Mouse (Mus musculus) embryonic facial prominence, embryonic 13.5 days (tissue): ENCODE measurements at regions not wholly inside any gene's neighbourhood (a gene's known extent, or its start where the extent isn't known, plus 50 kb on each side); places are given as distances from the start of the nearest gene placed in this dataset.

Source experiments
- ATAC-seq: fragments of 200-750 bp; cut with Nextera tagmentation; 2 replicates; pipeline ENCODE4 v1.8.0; 2017; ENCODE audit warnings: low read depth; ENCODE audit not compliant: insufficient number of reproducible peaks, insufficient read depth, low FRiP score, low TSS enrichment
- H3K27ac ChIP-seq: fragments of 300-500 bp; sonication (generic); 2 replicates; pipeline ENCODE4 v1.5.1; 2015; ENCODE audit warnings: moderate library complexity, mild to moderate bottlenecking, inconsistent platforms
- H3K27me3 ChIP-seq: fragments of 300-500 bp; sonication (generic); 2 replicates; pipeline ENCODE4 v1.6.1; 2015; ENCODE audit warnings: mild to moderate bottlenecking, inconsistent platforms
- H3K36me3 ChIP-seq: fragments of 300-500 bp; sonication (generic); 2 replicates; pipeline ENCODE4 v1.6.1; 2015; ENCODE audit warnings: mild to moderate bottlenecking, inconsistent platforms
- H3K4me1 ChIP-seq: fragments of 300-500 bp; sonication (generic); 2 replicates; pipeline ENCODE4 v1.6.1; 2015; ENCODE audit warnings: inconsistent platforms
- H3K4me2 ChIP-seq: fragments of 300-500 bp; sonication (generic); 2 replicates; pipeline ENCODE4 v1.6.1; 2015; ENCODE audit warnings: moderate library complexity, mild to moderate bottlenecking, inconsistent platforms
- H3K4me3 ChIP-seq: fragments of 300-500 bp; sonication (generic); 2 replicates; pipeline ENCODE4 v1.5.1; 2015; ENCODE audit warnings: mild to moderate bottlenecking, inconsistent platforms
- H3K9ac ChIP-seq: fragments of 300-500 bp; sonication (generic); 2 replicates; pipeline ENCODE4 v1.6.1; 2015; ENCODE audit warnings: mild to moderate bottlenecking, inconsistent platforms
- H3K9me3 ChIP-seq: fragments of 300-500 bp; sonication (generic); 2 replicates; pipeline ENCODE4 v1.6.1; 2016; ENCODE audit warnings: inconsistent platforms
- WGBS: fragments of 180-500 bp; shearing (Covaris S2); methylation state at CpG from one replicate; pipeline ENCODE4 v1.1.7; 2015; ENCODE audit warnings: mixed read lengths; 5-methylcytosine and 5-hydroxymethylcytosine counted together

GRCm38 (mm10) chr1:57609307-57609706 is 164.7 kb upstream of the Spats2l start:
- Histone ChIP-seq H3K9ac (no peak overlapping the region), H3K27ac (no peak overlapping the region), H3K4me3 (no peak overlapping the region), H3K4me2 (no peak overlapping the region), H3K36me3 (no peaks in the 10 kb centered on the region), H3K4me1 (peaks cover 18% of the 10 kb centered on the region), H3K9me3 (no peaks in the 10 kb centered on the region), H3K27me3 (no peaks in the 10 kb centered on the region)
- WGBS: 36% methylated on average over 6 of the region's 6 CpGs
- no peak for ATAC-seq

DNA sequence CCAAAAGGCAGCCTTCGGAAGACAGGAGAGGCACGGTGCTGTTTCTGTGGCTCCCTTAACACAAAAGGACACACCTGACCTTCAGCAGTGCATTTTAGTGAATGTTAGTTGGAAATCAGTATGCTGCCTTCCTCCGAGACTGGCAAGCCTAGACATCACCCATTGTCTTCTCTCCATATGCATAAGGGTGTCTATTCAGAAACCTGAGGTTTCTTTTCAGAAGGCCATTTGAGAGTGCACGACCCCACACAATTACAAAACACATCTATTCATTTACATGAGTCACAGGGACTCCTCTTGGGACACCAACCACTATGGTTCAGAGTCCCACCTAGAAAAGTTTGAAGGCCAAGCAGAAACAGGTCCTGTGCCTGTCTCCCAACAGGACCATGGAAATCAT is 161.8 kb upstream of the Spats2l start:
- Histone ChIP-seq H3K9ac (no peak overlapping the region), H3K4me2 (no peak overlapping the region), H3K27ac (no peak overlapping the region), H3K36me3 (no peaks in the 10 kb centered on the region), H3K4me3 (no peak overlapping the region), H3K4me1 (peaks cover 10% of the 10 kb centered on the region; the same call in 1 of the 2 replicates), H3K9me3 (no peaks in the 10 kb centered on the region), H3K27me3 (no peaks in the 10 kb centered on the region)
- 76% methylated on average over 4 of the region's 4 CpGs for WGBS
- no peak for ATAC-seq

- Histone ChIP-seq H3K4me3 (peak overlapping the region; percentile 15; the same call in 1 of the 2 replicates), H3K36me3 (no peaks in the 10 kb centered on the region), H3K4me1 (peaks cover 10% of the 10 kb centered on the region; the same call in 1 of the 2 replicates), H3K4me2 (peak overlapping the region; percentile 50), H3K27ac (no peak overlapping the region), H3K9ac (no peak overlapping the region; the same call in 1 of the 2 replicates), H3K9me3 (no peaks in the 10 kb centered on the region), H3K27me3 (no peaks in the 10 kb centered on the region)
- 18% methylated on average over 17 of the region's 17 CpGs for WGBS
- ATAC-seq: no peak
Measured at GRCm38 (mm10) chr1:57612931-57613804, 160.8 kb upstream of the Spats2l start.

DNA sequence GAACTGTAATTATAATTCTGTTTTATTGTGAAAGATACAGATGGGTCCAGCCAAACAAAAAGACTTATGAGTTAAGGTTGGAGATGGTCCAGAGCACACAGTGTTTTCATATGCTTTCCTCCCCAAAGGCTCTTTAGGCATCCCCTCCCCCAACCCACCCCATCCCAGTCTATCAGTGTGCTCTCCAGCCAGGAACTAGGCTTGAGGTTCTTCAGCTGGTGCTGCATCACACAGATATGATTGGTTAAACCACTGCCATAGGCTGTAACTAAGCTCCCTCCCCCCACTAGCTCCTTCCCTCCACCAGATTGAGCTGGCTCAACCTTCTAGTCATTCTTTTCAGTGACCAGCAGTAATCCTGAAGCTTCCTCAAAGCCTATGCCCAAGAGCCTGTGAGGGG is 158.8 kb upstream of the Spats2l start:
- H3K9ac ChIP-seq: no peak overlapping the region
- H3K4me3 ChIP-seq: no peak overlapping the region
- no peaks in the 10 kb centered on the region for H3K9me3 ChIP-seq
- no peaks in the 10 kb centered on the region for H3K27me3 ChIP-seq
- H3K36me3 ChIP-seq: no peaks in the 10 kb centered on the region
- H3K4me2 ChIP-seq: no peak overlapping the region
- H3K4me1 ChIP-seq: peaks cover 6% of the 10 kb centered on the region; the same call in 1 of the 2 replicates
- H3K27ac ChIP-seq: no peak overlapping the region
- ATAC-seq: no peak

- Histone ChIP-seq H3K27me3 (no peaks in the 10 kb centered on the region), H3K4me3 (no peak overlapping the region), H3K27ac (no peak overlapping the region), H3K9ac (no peak overlapping the region), H3K9me3 (no peaks in the 10 kb centered on the region), H3K4me2 (no peak overlapping the region), H3K4me1 (peaks cover 6% of the 10 kb centered on the region; the same call in 1 of the 2 replicates), H3K36me3 (no peaks in the 10 kb centered on the region)
- WGBS: 83% methylated on average over 3 of the region's 3 CpGs
- no peak for ATAC-seq
Measured at GRCm38 (mm10) chr1:57617316-57617715, 156.6 kb upstream of the Spats2l start.

DNA sequence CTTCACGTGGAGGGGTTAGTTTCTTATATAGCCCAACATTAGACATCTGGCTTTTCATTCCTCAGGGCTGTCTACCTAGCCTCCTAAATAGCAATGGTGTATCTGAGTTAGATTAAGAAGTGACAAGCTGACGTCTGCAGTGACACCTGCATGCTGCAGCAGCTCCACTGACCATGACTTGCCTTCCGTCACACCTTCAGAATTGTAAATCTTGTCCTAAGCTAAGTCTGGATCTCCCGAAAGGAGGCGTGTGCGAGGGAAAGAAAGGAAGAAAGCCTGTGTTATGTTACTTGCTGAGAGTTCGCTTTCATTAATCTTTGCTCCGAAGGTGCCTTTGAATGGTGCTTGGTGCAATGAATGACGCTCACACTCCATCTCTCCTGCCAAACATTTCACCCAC is 151.4 kb upstream of the Spats2l start:
- Histone ChIP-seq H3K9me3 (no peaks in the 10 kb centered on the region), H3K27ac (no peak overlapping the region), H3K36me3 (no peaks in the 10 kb centered on the region), H3K4me2 (no peak overlapping the region), H3K27me3 (no peaks in the 10 kb centered on the region), H3K4me1 (no peaks in the 10 kb centered on the region), H3K4me3 (no peak overlapping the region), H3K9ac (no peak overlapping the region)
- 86% methylated on average over 9 of the region's 9 CpGs for WGBS
- no peak for ATAC-seq

- WGBS: 43% methylated on average over 1 of the region's 1 CpGs
- Histone ChIP-seq H3K9me3 (no peaks in the 10 kb centered on the region), H3K4me1 (no peaks in the 10 kb centered on the region), H3K4me3 (no peak overlapping the region), H3K9ac (no peak overlapping the region), H3K27me3 (no peaks in the 10 kb centered on the region), H3K36me3 (no peaks in the 10 kb centered on the region), H3K4me2 (no peak overlapping the region), H3K27ac (no peak overlapping the region)
- ATAC-seq: no peak
Measured at GRCm38 (mm10) chr1:57633986-57634385, 140.0 kb upstream of the Spats2l start.

GRCm38 (mm10) chr1:57642131-57642530 is 131.8 kb upstream of the Spats2l start:
- Histone ChIP-seq H3K4me3 (no peak overlapping the region), H3K27me3 (no peaks in the 10 kb centered on the region), H3K27ac (no peak overlapping the region), H3K9ac (no peak overlapping the region), H3K4me1 (no peaks in the 10 kb centered on the region), H3K9me3 (no peaks in the 10 kb centered on the region), H3K4me2 (no peak overlapping the region), H3K36me3 (no peaks in the 10 kb centered on the region)
- ATAC-seq: no peak
- 82% methylated on average over 5 of the region's 5 CpGs for WGBS

DNA sequence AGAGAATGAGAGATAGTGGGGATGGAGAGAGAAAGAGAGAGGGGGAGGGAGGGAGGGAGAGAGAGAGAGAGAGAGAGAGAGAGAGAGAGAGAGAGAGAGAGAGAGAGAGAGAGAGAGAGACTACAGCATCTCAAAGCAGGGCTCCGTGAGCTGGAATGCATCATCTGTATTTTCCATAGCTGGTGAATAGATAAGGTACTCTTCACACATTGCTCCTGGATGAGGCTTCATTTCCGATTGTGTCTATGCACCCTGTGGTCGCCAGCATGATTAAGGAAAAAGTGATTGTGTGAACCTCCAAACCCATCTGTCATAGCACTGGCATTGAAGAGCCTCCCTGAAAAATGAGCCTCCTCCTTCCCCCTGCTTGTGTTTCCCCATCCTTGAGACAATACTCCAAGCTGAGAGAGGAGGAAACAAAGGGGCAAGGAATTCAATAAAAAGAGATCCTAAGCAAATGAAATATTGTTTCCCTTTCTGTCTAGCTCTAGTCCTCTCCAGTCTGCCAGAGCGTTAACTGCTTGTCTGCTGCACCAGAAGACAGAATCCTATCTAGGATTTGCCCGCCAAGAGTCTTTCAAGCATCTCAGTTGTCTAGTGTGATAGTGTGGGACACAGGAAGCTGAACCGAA is 130.4 kb upstream of the Spats2l start:
- Histone ChIP-seq H3K36me3 (no peaks in the 10 kb centered on the region), H3K4me2 (no peak overlapping the region), H3K9ac (no peak overlapping the region), H3K27me3 (no peaks in the 10 kb centered on the region), H3K4me1 (no peaks in the 10 kb centered on the region), H3K9me3 (no peaks in the 10 kb centered on the region), H3K27ac (no peak overlapping the region), H3K4me3 (no peak overlapping the region)
- WGBS: 75% methylated on average over 6 of the region's 6 CpGs
- no peak for ATAC-seq

DNA sequence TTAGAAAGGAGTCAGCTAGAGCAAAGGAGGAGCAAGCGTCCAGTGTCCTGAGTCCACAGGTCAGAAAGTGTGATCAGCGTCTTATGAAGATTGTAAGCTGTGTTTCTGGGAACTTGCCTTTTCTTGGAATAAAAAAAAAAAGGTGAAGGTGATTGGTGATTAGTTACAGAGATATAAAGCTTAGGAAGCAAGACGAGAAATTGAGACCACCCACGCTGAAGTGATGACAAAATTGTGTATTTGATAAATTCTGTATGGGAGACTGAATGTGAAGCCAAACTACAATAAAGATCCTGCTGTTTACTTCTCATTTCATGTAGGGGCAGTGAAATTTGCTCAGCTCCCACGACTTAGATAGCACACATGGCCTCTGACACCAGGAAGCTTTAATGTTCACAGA is 109.0 kb upstream of the Spats2l start:
- Histone ChIP-seq H3K27ac (no peak overlapping the region), H3K4me2 (no peak overlapping the region), H3K36me3 (no peaks in the 10 kb centered on the region), H3K27me3 (no peaks in the 10 kb centered on the region), H3K4me3 (no peak overlapping the region), H3K9ac (no peak overlapping the region), H3K4me1 (no peaks in the 10 kb centered on the region), H3K9me3 (no peaks in the 10 kb centered on the region; the same call in 1 of the 2 replicates)
- no peak for ATAC-seq
- WGBS: 60% methylated on average over 5 of the region's 5 CpGs

GRCm38 (mm10) chr1:57665724-57666123 is 108.2 kb upstream of the Spats2l start:
- Histone ChIP-seq H3K27ac (no peak overlapping the region), H3K4me3 (no peak overlapping the region), H3K27me3 (no peaks in the 10 kb centered on the region), H3K36me3 (no peaks in the 10 kb centered on the region), H3K4me2 (no peak overlapping the region), H3K9ac (no peak overlapping the region), H3K9me3 (no peaks in the 10 kb centered on the region), H3K4me1 (no peaks in the 10 kb centered on the region)
- no peak for ATAC-seq
- 53% methylated on average over 3 of the region's 3 CpGs for whole genome bisulfite sequencing

GRCm38 (mm10) chr1:57666179-57666693 is 107.7 kb upstream of the Spats2l start:
- Histone ChIP-seq H3K27ac (no peak overlapping the region), H3K4me2 (no peak overlapping the region), H3K9ac (no peak overlapping the region), H3K4me3 (no peak overlapping the region), H3K27me3 (no peaks in the 10 kb centered on the region), H3K36me3 (no peaks in the 10 kb centered on the region), H3K4me1 (no peaks in the 10 kb centered on the region), H3K9me3 (no peaks in the 10 kb centered on the region)
- ATAC-seq: no peak
- 60% methylated on average over 6 of the region's 6 CpGs for WGBS
